Mouse (Mus musculus) embryonic facial prominence, embryonic 15.5 days (tissue): ENCODE results near the gene Ehd2. TPM values are rescaled to one million over a fixed set of nuclear protein-coding genes. Genes with fewer than 3 reads are reported as not detected.
A peak's percentile ranks its signal among the peaks of the same experiment; 100 is the strongest.

Experiments
- ATAC-seq: fragments of 200-750 bp; cut with Nextera tagmentation; 2 replicates; pipeline ENCODE4 v1.8.0; 2017; ENCODE audit warnings: low read depth, moderate TSS enrichment; ENCODE audit not compliant: insufficient number of reproducible peaks, low FRiP score, low TSS enrichment
- H3K27ac ChIP-seq: fragments of 300-500 bp; sonication (generic); replicated peaks from 2 replicates; pipeline ENCODE4 v1.5.1; 2015; ENCODE audit warnings: mild to moderate bottlenecking, inconsistent platforms
- H3K27me3 ChIP-seq: fragments of 300-500 bp; sonication (generic); 2 replicates; pipeline ENCODE4 v1.6.1; 2015; ENCODE audit warnings: inconsistent platforms
- H3K36me3 ChIP-seq: fragments of 300-500 bp; sonication (generic); 2 replicates; pipeline ENCODE4 v1.6.1; 2015; ENCODE audit warnings: mild to moderate bottlenecking, inconsistent platforms
- H3K4me1 ChIP-seq: fragments of 300-500 bp; sonication (generic); 2 replicates; pipeline ENCODE4 v1.6.1; 2015; ENCODE audit warnings: inconsistent platforms
- H3K4me2 ChIP-seq: fragments of 300-500 bp; sonication (generic); replicated peaks from 2 replicates; pipeline ENCODE4 v1.6.1; 2015; ENCODE audit warnings: mild to moderate bottlenecking, inconsistent platforms
- H3K4me3 ChIP-seq: fragments of 300-500 bp; sonication (generic); replicated peaks from 2 replicates; pipeline ENCODE4 v1.5.1; 2015; ENCODE audit warnings: mild to moderate bottlenecking, inconsistent platforms
- H3K9ac ChIP-seq: fragments of 300-500 bp; sonication (generic); 2 replicates; pipeline ENCODE4 v1.6.1; 2015; ENCODE audit warnings: inconsistent platforms
- H3K9me3 ChIP-seq: fragments of 300-500 bp; sonication (generic); replicated peaks from 2 replicates; pipeline ENCODE4 v1.6.1; 2016; ENCODE audit warnings: inconsistent platforms
- WGBS: fragments of 180-500 bp; shearing (Covaris S2); methylation state at CpG from one replicate; pipeline ENCODE4 v1.1.7; 2015; 5-methylcytosine and 5-hydroxymethylcytosine counted together
- polyA plus RNA-seq: library from polyadenylated mRNA; unstranded; fragments of >200 nt; fragmentation: Nextera tagmentation; extraction: Ambion mirVana; gene quantifications from 2 replicates; pipeline ENCODE4 v1.2.1, GENCODE M21; 2015

Gene Ehd2
- polyA plus RNA-seq, 1 experiment from 2014 or later: 73.3 TPM

DNA sequence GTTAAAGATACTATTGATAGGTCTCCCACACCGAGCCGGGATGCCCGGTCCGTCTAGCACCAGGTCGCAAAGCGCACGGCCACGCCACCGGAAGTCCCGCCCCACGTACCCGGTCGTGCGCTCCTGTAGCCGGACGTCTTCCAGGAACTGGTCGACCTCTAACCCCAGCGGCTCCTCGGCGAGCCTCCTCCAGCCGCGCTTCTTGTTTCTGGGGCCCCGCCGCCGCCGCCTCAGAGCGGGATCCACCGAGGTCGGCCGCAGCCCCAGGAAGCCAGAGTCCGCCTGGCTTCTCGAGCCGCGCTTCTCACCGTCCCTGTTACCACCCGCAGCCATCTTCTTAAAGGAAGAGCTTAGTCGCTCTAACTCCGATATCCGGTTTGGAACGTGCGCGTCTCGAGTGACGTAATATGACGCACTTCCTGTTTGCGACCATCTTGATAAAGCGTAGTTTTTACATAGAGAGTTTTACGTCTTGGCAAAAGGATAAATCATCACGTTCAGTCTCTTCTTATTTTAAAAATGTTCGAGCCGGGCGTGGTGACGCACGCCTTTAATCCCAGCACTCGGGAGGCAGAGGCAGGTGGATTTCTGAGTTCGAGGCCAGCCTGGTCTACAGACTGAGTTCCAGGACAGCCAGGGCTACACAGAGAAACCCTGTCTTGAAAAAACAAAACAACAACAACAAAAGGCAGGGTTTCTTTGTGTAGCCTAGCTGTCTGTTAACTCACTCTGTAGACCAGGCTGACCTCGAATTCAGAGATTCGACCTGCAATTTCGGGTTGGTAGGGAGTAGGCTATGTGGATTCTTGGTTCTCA lies 21.4 kb downstream of the Ehd2 start, which contains the start of gene Nop53:
TSS of gene Nop53 (minus strand) at position 354 of the 816 bp plus-strand sequence.
- peak; percentile 86 for ATAC-seq
- H3K36me3 ChIP-seq: peaks cover 53% of the 10 kb centered on the region
- H3K9me3 ChIP-seq: no peaks in the 10 kb centered on the region
- H3K27me3 ChIP-seq: no peaks in the 10 kb centered on the region
- peak within 1 kb of the TSS; percentile 96 for H3K27ac ChIP-seq
- H3K9ac ChIP-seq: peak within 1 kb of the TSS; percentile 63
- H3K4me3 ChIP-seq: peak within 1 kb of the TSS; percentile 64
- peaks cover 44% of the 10 kb centered on the region for H3K4me1 ChIP-seq
- WGBS: 1% methylated on average over 59 of the region's 59 CpGs
- H3K4me2 ChIP-seq: peak within 1 kb of the TSS; percentile 80

DNA sequence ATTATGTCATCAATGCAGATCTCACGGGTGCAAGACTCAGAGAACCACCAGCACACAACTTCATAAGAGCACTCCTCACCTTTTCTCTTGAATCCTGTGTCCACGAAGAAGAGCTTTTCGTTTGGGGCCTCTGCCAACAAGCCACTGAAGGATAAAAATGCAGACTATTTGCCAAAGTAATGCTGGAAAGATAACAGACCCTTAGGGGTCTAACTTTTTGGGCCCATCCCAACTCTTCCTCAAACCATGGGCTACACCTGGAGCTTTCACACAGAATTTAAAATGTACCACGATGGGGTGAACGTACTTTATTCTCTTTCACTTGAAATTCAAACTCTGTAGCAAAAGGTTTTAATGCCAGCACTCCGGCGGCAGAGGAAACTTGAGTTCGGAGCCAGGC lies 22.2 kb downstream of the Ehd2 start:
- ATAC-seq: no peak
- 9% methylated on average over 8 of the region's 8 CpGs for WGBS
- H3K4me1 ChIP-seq: peaks cover 44% of the 10 kb centered on the region
- peak overlapping the region; percentile 80 for H3K4me2 ChIP-seq
- peak overlapping the region; percentile 64 for H3K4me3 ChIP-seq
- H3K9ac ChIP-seq: peak overlapping the region; percentile 63
- no peaks in the 10 kb centered on the region for H3K27me3 ChIP-seq
- H3K9me3 ChIP-seq: no peaks in the 10 kb centered on the region
- peak overlapping the region; percentile 96 for H3K27ac ChIP-seq
- peaks cover 53% of the 10 kb centered on the region for H3K36me3 ChIP-seq

DNA sequence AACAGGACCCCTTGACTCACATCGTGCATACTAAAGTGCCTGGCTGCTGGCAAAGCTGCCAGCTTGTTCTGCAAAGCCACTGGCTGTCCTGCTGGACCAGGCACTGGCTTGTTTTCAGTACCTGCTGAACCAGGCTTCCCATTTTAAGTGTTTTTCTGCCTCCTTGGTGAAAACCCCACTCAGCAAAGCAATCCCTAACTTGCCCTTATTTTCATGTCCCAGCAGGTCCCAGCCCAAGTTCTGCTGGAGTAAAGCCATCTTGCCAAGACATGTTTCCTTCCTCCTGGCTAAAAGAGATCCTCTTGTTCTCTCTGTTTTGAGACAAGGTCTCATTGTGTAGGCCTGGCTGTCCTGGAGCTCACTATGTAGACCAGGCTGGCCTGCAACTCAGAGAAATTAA lies 23.1 kb downstream of the Ehd2 start:
- no peaks in the 10 kb centered on the region for H3K9me3 ChIP-seq
- ATAC-seq: no peak
- peaks cover 40% of the 10 kb centered on the region for H3K4me1 ChIP-seq
- no peaks in the 10 kb centered on the region for H3K27me3 ChIP-seq
- H3K4me2 ChIP-seq: peak overlapping the region; percentile 80
- WGBS: 79% methylated on average over 1 of the region's 1 CpGs
- peaks cover 53% of the 10 kb centered on the region for H3K36me3 ChIP-seq
- H3K9ac ChIP-seq: no peak overlapping the region
- H3K4me3 ChIP-seq: peak overlapping the region; percentile 7; the same call in 1 of the 2 replicates
- H3K27ac ChIP-seq: peak overlapping the region; percentile 96

DNA sequence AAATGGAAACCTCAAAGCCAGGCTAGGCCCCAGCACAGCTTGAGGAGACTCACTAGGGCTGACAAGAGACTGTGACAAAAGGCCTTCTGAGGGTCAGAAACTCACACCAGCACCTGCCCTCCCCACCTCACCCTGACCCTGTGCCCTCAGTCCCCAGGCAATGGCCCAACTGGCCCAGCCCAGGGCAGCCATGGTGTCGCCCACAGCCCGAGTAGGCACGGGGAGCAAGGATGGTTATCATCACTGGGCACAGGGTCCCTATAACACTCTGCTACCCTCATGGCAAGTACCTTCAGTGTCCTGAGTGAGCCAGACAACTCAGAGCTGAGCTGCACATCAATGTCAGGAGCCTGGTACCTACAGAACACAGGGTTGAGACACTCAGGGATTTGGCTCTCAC lies 28.7 kb downstream of the Ehd2 start:
- no peak overlapping the region for H3K4me3 ChIP-seq
- H3K9me3 ChIP-seq: no peaks in the 10 kb centered on the region
- no peak overlapping the region for H3K9ac ChIP-seq
- no peak for ATAC-seq
- no peaks in the 10 kb centered on the region for H3K27me3 ChIP-seq
- WGBS: 97% methylated on average over 3 of the region's 3 CpGs
- peaks cover 77% of the 10 kb centered on the region for H3K36me3 ChIP-seq
- H3K27ac ChIP-seq: no peak overlapping the region
- H3K4me2 ChIP-seq: no peak overlapping the region
- peaks cover 9% of the 10 kb centered on the region; the same call in 1 of the 2 replicates for H3K4me1 ChIP-seq

DNA sequence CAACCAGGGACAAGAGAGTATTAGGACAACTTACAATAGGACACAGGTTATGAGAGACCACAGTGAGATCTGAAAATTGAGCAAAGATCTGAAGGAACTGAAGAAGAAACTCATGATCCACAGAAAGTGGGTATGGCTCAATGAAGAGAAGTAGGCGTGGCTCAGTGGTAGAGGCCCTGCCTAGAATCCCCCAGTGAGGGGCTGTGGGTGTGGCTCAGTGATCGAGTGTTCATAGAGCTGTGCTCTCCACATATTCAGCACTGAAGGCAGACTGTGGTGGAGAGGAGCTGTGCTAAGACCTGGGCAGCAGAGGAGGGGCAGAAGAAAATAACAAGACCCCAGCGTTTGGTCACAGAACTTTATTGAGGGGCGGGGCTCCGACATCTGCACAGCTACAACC lies 29.9 kb downstream of the Ehd2 start:
- Histone ChIP-seq H3K27me3 (no peaks in the 10 kb centered on the region), H3K36me3 (peaks cover 66% of the 10 kb centered on the region)
- ATAC-seq: no peak

DNA sequence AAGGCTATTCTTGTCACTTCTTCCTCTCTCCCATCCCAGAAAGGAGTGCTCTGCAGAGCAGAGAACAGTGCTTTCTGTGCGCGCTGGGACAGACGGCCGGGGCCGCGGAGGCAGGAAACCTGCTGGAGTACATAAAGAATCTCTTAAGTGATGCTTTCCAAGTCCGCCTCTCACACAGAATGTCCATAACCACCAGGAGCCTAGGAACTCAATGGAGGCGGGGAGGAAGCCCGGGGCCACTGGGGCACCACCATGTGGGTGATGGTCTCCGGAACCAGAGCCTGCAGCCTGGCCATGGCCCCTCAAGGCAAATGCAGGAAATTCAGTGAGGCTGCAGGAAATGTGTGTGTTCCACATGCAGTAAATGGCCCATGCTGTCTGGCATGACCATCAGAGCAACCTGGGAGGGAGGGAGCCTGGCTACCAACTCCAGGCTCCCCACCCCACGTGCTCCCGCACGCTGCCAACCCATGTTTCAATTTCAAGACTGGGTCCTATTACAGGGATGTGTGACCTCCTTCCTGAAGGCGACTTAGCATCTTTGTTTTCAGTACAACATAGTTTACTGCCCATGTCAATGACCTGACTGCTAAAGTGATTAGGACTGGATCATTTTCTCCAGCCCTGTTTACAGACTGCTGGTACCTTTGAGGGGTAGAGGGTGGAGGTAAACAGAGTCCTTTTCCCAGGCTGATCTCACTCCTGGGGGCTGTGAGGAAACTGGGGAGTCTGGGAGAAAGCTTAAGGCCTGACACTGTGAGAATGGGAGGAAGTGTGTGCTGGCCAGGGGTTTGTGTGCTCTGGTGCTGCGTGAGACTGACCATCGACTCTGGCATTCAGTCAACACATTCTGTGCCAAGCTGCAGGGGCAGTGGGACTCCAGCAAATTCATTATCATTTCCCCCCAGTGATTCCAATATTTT lies 33.7 kb downstream of the Ehd2 start:
- H3K9ac ChIP-seq: no peak overlapping the region
- no peaks in the 10 kb centered on the region for H3K9me3 ChIP-seq
- no peak overlapping the region for H3K4me2 ChIP-seq
- no peaks in the 10 kb centered on the region for H3K4me1 ChIP-seq
- peak overlapping the region; percentile 12; the same call in 1 of the 2 replicates for H3K27ac ChIP-seq
- 40% methylated on average over 16 of the region's 16 CpGs for WGBS
- no peak overlapping the region for H3K4me3 ChIP-seq
- H3K27me3 ChIP-seq: no peaks in the 10 kb centered on the region
- 0 out of 2 replicates have a peak, but pooled peaks have one; percentile 37 for ATAC-seq
- H3K36me3 ChIP-seq: peaks cover 28% of the 10 kb centered on the region

More for the DNA sequence above, 29.9 kb downstream of the Ehd2 start:
- Histone ChIP-seq H3K4me1 (no peaks in the 10 kb centered on the region), H3K9me3 (no peaks in the 10 kb centered on the region), H3K27ac (no peak overlapping the region), H3K4me3 (no peak overlapping the region), H3K9ac (no peak overlapping the region), H3K4me2 (no peak overlapping the region)
- WGBS: 87% methylated on average over 5 of the region's 5 CpGs

DNA sequence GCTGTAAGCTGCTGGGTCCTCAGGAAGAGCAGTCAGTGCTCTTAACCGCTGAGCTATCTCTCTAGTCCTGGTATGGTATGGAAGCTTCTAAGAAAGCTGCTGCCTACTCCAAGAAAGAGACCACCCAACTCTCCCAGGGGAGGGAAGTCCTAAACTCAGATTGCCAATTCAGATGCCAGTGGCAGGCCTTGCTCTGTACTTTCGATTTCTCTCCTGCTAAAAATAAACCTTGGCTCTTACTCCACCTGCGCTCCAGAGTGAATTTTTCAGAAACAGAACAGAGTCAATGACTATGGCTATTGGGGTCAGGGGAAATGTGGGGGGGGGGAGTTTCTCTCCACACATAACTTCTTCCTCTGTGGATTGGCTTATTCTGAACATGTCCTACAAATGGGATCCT lies 35.7 kb downstream of the Ehd2 start:
- peaks cover 8% of the 10 kb centered on the region for H3K36me3 ChIP-seq
- H3K27ac ChIP-seq: no peak overlapping the region
- no peaks in the 10 kb centered on the region for H3K27me3 ChIP-seq
- 87% methylated on average over 3 of the region's 3 CpGs for WGBS
- H3K9ac ChIP-seq: no peak overlapping the region
- H3K9me3 ChIP-seq: no peaks in the 10 kb centered on the region
- no peak overlapping the region for H3K4me2 ChIP-seq
- H3K4me1 ChIP-seq: no peaks in the 10 kb centered on the region
- no peak overlapping the region for H3K4me3 ChIP-seq
- ATAC-seq: no peak

DNA sequence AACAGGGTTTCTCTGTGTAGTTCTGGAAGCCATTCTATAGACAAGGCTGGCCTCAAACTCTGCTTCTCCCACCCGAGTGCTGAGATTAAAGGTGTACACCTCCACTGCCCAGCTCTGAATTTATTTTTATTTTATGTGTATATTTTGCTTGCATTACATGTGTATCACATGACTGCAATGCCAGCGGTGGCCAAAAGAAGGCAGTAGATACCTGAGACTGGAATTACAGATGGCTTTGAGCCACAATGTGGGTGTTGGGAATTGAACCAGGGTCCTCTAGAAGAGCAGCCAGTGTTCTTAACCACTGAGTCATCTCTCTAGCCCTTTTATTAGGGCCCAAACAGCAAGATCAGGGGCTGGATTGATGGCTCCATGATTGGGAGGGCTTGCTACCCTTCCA lies 36.8 kb downstream of the Ehd2 start:
- no peak overlapping the region for H3K4me2 ChIP-seq
- H3K4me3 ChIP-seq: no peak overlapping the region
- no peak for ATAC-seq
- no peak overlapping the region for H3K9ac ChIP-seq
- H3K9me3 ChIP-seq: no peaks in the 10 kb centered on the region
- H3K27ac ChIP-seq: no peak overlapping the region
- no peaks in the 10 kb centered on the region for H3K36me3 ChIP-seq
- no peaks in the 10 kb centered on the region for H3K4me1 ChIP-seq
- 59% methylated on average over 2 of the region's 2 CpGs for WGBS
- H3K27me3 ChIP-seq: no peaks in the 10 kb centered on the region

DNA sequence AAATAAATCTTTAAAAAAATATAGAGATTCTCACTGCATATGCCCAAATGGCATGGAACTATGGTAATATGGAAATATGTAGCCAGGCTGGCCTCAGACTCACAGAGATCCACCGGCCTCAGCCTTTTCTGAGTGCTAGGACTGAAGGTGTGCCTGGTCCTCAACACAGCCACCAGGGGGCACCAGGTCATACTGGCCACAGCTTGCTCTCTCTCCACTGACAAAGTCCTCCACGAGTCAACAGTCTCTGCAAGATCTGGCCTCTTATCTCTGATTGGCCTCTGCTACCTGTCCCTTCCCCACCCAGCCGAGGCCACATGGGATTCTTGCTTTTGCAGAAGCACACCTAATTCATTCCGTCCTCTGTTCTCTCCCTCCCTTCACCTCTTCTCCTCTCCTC lies 37.5 kb downstream of the Ehd2 start:
- no peak; the same call in 1 of the 2 replicates for ATAC-seq

DNA sequence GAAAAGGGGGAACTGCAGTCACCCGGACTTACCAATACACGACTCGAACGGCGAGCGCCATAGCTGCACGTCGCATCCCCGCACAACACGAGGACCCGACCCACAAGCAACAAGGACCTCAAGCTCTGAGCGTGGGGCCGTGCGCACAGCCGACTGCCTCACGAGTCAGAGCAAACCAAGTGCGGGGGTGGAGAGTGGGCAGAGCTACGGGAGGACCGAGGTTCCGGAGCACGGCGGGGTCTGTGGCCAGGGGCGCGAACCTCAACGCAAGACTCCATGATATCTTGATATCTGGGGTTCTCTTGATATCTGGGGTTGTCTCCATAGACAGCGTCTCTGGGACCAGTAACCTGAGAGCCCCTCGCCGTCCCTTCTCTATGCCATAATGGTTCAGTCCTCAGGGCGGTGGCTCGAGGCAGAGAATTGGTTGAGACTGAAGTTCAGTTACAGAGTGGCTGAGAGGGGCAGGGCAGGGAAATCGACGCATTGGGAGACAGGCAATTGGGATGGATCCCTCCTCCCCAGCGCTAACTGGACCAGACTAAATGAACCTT lies 45.1 kb downstream of the Ehd2 start, which contains the start of gene Selenow:
TSS of gene Selenow (minus strand) at position 183 of the 554 bp plus-strand sequence.
- Histone ChIP-seq H3K27ac (peak within 1 kb of the TSS; percentile 94), H3K4me2 (peak within 1 kb of the TSS; percentile 81)
- under 1% methylated on average over 33 of the region's 33 CpGs for WGBS

More for the DNA sequence above, 37.5 kb downstream of the Ehd2 start:
- no peak overlapping the region for H3K4me2 ChIP-seq
- no peaks in the 10 kb centered on the region for H3K27me3 ChIP-seq
- no peak overlapping the region for H3K27ac ChIP-seq
- H3K36me3 ChIP-seq: no peaks in the 10 kb centered on the region
- no peaks in the 10 kb centered on the region for H3K9me3 ChIP-seq
- H3K4me3 ChIP-seq: no peak overlapping the region
- no peaks in the 10 kb centered on the region for H3K4me1 ChIP-seq
- no peak overlapping the region for H3K9ac ChIP-seq
- WGBS: 35% methylated on average over 4 of the region's 4 CpGs

DNA sequence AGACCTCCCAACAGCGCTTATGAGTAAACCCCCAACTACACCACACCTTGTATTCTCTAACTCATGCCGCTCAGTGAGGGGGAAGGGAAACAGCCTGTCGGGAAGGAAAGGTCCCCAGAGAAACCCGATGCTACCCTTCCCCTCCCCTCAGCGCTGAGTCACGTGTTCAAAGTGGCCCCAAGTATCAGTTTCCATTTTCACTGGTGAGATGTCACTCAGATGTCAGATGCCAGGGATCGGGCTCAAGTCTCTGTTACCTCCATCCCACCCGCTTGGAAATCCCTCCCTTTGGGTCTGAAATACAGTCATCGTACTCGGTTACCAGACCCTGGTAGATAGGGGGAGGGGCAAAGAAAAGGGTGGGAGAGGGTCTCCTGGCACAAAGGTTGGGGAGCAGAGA lies 45.6 kb downstream of the Ehd2 start:
- Histone ChIP-seq H3K27ac (peak overlapping the region; percentile 94), H3K4me2 (peak overlapping the region; percentile 81), H3K27me3 (no peaks in the 10 kb centered on the region), H3K9me3 (no peaks in the 10 kb centered on the region), H3K4me1 (peaks cover 20% of the 10 kb centered on the region), H3K4me3 (peak overlapping the region; percentile 80), H3K9ac (peak overlapping the region; percentile 86), H3K36me3 (peaks cover 31% of the 10 kb centered on the region)
- peak; percentile 51 for ATAC-seq
- under 1% methylated on average over 10 of the region's 10 CpGs for WGBS

More for the DNA sequence above, 45.1 kb downstream of the Ehd2 start, which contains the start of gene Selenow:
- Histone ChIP-seq H3K36me3 (peaks cover 26% of the 10 kb centered on the region), H3K4me1 (peaks cover 20% of the 10 kb centered on the region), H3K9ac (peak within 1 kb of the TSS; percentile 86), H3K27me3 (no peaks in the 10 kb centered on the region), H3K9me3 (no peaks in the 10 kb centered on the region), H3K4me3 (peak within 1 kb of the TSS; percentile 80)
- ATAC-seq: peak; percentile 92
